Mouse (Mus musculus) testis, adult 2 months (tissue): ENCODE results near the gene Ephb6.

ENCODE experiments used
- CTCF ChIP-seq: fragments of 200-500 bp; IDR thresholded peaks from 2 replicates; pipeline ENCODE4 v1.5.1; 2012; ENCODE audit warnings: low read depth, mild to moderate bottlenecking, inconsistent platforms, low read length, moderate library complexity; ENCODE audit not compliant: control insufficient read depth, insufficient read depth, insufficient replicate concordance
- POLR2A ChIP-seq: fragments of 200-500 bp; IDR thresholded peaks from 2 replicates; pipeline ENCODE4 v1.6.1; 2012; ENCODE audit warnings: low read depth, mild to moderate bottlenecking, inconsistent platforms, low read length, moderate library complexity; ENCODE audit not compliant: control insufficient read depth

DNA sequence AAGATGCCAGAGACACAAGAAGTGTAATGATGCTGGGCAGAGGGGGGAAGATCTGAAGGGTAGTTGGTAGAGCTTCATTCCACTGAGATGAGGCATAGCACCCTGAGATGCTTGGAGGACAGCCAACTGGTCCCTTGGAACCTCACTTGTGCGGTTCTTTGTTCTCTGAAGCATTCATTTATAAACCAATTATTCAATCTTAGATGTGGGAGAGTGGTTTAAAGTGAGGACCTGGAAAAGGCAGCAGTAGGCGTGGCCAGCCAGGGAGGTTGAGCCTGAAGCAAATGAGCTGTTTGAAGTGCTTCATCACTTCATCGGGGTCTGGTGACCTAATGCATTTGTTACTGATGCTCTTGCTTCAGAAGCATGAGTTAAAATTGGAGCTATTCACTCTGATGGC is 46.0 kb upstream of the Ephb6 start:
- TF ChIP-seq POLR2A (no peak), CTCF (no peak)
